Mouse (Mus musculus) erythroblast, adult 5-6 weeks (primary cell): Measurements from ENCODE around the gene Rex2. TPM values are rescaled to one million over a fixed set of nuclear protein-coding genes. Genes with fewer than 3 reads are reported as not detected.
"Not testable (repeated sequence)": the region's sequence is repeated elsewhere in the genome, so short reads cannot be mapped to it uniquely, and the experiment has no call there.

Experiments used
- ATAC-seq: replicated peaks from 2 replicates; pipeline ENCODE4 v1.8.0; 2016; ENCODE audit warnings: moderate number of reproducible peaks, mild to moderate bottlenecking, moderate TSS enrichment, inconsistent platforms; ENCODE audit not compliant: poor library complexity, low FRiP score, severe bottlenecking
- total RNA-seq, 2 experiments: library from RNA; stranded (forward) in 1 of 2; stranded (reverse) in 1 of 2; fragments of 150-400 nt in 1 of 2; fragments of 200-764, 138-1000 nt in 1 of 2; gene quantifications; 2 replicates each; pipeline versions ENCODE4 v1.2.3 to v1.2.4; 2015 to 2017; ENCODE audit warnings: low replicate concordance in 2 of 2

The Rex2 gene
- not detected in 2 replicates for total RNA-seq (2015; ENCODE audit: low replicate concordance)
- 0.28 TPM in 1 of 2 replicates, not detected in the other for total RNA-seq (2017; ENCODE audit: low replicate concordance)

DNA sequence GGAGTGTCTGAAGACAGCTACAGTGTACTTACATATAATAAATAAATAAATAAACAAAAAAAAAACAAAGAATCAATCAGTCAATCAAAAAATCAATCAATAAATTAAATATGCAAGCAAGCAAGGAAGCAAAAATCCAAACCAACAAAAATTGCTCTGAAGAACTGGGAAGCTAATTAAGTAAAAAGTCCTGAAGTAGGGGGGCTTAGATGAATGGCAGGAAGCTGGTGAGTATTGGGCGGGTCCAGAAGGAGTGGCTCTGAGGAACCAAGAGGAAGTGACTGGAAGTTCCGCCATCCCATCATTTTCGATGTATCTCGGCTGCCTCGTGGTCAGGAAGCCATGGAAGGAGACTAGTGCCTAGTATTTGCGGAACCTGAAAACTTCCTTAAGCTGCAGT, at the start of gene Rex2:
Rex2 (plus strand) TSS at position 301 of the 400 bp plus-strand sequence.
- not testable (repeated sequence) for ATAC-seq

DNA sequence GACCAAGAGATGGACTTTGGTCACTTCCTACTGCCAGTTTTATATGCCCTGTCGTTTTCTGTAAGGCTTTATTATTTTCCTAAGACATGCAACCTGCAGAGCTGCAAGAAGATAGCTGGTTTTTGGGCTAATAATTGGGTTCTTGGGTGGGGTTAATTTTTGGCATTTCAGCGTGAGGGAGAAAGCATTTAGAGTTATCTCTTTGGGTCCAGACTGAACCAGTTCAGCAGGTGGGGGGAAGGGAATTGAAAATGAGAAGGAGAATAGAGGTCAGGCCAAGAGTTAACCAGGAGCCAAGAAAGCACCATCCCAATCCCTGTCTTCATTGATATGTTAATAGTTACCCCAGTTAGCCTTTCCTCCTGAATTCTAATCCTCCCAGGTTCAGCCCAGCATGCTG, 45.1 kb upstream of the Rex2 start:
- ATAC-seq, result not testable (repeated sequence)

DNA sequence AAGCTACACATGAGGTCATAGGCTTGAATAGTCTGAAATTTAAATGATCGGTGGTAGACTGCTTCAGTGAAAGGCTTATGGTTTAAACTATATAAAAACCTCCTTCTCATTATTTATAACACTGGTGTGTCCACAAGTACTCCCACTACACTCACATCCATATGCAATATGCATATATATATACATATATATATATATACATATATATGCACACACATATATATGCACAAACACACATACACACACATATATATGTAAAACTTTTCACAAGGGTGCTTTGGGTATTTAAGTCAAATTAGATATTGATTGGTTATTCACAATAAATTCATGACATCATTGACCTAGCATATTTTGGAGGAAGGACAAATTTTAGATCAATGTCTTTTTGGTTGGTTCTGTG, 3.2 kb upstream of the Rex2 start:
- ATAC-seq, result not testable (repeated sequence)

DNA sequence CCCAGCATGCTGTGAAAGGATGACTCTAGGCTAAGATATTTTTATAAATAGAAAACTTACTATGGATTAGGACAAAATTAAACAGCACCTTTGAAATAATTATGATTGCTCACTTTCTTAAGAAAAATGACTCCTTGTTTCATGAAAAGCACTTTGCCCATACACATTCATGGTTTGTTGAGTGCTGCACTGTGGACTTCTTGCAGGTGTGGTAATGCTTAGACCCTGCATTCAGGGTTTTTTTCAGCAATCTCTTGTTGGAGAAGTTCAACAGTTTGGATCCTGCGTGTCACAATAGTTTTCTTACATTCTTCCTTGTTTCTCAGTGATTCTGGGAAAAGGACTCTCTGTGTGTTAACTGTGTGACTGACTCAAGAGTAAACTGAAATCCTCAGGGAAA, 4.7 kb downstream of the Rex2 start:
- not testable (repeated sequence) for ATAC-seq

DNA sequence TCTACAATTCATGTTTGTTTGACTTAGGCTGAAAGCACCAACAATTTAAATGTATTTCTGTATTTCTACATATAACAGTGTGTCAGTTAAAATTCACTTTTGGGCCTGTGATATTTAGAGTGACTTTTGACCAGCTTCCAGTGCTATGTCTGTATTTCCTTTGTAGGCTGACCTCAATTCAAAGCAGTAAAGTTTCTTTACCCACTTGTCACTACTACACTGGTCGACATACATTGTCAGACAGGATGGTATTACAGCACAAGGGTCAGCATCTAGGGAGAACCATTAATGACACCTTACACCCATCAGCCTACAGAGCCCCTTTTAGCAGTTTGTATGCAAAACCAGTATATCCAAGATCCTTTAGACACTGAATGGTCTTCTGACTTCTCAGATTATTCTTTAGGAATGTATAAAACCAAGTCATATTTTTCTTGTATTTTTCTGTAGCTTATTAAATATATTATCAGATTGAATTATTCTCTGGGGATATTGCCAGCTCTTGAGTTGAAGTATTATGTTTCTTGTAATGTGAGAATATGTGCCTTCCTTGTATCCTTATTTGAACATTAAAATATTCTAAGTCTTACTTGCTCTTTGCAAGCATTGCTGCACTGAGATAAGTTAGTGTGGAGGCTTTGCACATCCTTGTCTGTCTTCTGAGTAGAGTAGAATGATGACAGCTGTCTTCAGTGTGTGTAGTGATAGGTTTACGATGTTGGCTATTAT, 9.8 kb downstream of the Rex2 start:
- not testable (repeated sequence) for ATAC-seq

DNA sequence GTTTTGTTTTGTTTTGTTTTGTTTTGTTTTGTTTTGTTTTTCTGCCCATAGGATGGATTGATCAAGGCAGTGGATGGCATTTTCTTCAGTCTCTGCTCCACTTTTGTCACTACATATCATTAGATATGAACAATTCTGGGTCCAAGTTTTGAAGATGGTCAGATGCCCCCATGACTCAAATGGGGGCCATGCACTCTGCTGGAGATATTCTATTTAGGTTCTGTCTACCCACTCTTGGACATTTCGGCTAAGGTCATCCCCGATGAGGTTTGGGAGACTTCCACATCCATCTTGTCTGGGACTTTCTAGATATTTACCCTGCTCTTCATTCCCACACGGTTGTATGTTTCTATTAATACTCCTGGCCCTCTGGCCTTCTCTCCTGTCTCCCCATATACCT, 42.1 kb downstream of the Rex2 start:
- not testable (repeated sequence) for ATAC-seq

DNA sequence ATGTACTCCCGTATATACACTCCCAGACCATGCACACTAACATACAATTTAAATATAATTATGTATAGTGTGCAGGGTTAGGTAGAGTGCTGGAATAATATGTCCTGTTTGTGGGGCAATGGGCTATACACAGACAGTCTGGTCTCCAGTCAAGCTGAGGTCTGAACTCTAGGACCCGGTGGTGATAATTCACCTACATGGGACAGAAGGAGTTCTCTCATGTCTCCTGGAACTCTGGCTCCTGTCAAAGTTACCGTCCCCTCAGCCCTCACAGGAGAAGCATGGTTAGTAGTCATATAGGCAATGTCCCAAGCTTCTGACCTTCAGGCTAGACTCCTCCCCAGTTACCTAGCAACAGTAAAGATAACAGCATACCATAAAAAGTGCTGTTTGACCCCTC, 44.2 kb downstream of the Rex2 start:
- ATAC-seq, result not testable (repeated sequence)

DNA sequence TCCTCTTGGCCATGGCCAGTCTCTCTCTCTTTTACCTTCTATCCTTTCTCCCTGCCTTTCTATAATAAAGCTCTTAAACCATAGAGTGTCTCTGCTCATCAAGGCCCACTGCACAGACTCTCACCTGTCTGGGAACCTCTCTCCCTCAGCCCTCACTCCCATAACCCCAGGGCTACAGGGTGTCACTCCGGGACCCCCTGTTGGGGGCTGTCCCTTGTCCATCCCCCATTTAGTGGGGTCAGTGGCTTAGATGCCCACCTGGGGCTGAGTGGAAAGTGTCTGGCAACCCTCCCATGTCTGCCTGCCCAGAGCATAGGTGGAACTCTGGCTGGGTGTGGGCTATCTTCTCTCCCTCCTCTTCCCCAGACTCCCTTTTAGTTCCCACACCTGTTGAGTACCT, 44.7 kb downstream of the Rex2 start:
- not testable (repeated sequence) for ATAC-seq

DNA sequence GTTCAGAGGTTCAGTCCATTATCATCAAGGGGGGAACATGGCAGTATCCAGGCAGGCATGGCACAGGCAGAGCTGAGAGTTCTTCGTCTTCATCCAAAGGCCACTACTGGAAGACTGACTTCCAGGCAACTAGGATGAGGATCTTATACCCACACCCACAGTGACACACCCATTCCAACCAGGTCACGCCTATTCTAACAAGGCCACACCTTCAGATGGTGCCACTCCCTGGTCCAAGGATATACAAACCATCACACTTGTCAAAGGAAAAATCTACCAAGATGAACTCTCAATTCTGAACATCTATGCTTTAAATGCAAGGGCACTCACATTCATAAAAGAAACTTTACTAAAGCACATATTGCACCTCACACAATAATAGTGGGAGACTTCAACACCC, 74.0 kb downstream of the Rex2 start:
- ATAC-seq, result not testable (repeated sequence)

DNA sequence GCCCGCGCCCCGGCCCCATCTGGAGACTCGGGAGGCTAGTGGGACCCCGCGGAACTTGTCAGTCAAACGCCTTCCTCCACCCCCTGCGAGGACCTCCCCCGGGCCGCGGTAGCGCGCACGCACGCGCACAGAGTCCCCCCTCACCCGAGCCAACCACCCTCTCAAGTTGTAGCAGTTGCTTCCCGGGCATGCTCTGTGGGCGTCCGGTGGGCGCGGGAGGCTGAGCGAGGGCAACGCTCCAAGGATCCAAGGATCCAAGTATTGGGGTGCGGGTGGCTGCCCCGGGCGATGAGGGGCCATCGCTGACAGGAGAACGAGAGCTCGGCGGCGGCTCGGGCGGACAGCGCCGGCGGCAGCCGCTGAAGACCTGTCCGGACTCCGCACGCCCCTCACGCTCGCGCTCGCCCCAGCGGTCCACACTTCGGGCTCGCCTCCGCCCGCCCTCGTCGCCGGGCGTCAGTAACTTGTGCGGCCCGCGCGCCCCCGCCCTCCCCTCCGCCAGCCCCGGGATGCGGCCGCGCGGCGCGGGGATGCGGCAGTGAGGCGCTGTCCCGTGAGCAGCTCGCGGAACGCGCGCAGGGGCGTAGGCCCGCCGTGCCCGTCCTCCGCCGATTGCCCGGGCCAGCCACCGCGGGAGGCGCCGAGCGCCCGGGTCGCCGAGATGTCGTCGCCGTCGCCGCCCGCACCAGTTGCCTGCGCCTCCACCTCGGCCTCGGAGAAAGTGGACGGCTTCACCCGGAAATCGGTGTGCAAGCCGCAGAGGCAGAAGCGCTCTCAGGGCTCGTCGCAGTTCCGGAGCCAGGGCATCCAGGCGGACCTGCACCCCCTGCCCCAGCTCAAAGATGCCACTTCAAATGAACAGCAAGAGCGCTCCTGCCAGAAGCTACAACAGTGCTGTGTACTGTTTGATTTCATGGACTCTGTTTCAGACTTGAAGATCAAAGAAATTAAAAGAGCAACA, 80.3 kb downstream of the Rex2 start:
- not testable (repeated sequence) for ATAC-seq

DNA sequence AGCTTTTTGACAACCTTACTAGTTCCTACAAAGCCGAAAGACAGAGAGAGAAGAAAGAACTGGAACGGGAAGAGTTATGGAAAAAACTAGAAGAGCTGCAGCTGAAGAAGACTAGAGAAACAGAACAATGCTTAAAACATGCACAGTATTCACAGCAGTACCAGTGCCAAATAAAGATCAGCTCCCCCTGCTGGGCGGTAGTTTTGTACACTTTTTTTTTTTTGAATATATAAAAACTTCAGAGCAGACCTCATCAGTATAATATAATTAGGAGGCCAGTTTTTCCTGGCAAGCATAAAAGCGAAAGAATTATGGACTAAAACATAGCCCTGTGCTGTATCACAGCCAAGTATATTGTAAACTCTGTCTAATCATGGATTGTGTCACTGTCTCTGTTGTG, 82.2 kb downstream of the Rex2 start:
- ATAC-seq, result not testable (repeated sequence)

Other genes starting within 250 kb of the Rex2 start
- not detected in 2 replicates for gene Gm21411, start 112.3 kb upstream of the Rex2 start, total RNA-seq (2015; ENCODE audit: low replicate concordance)
- gene Gm21411, start 112.3 kb upstream of the Rex2 start, total RNA-seq (2017; ENCODE audit: low replicate concordance), result not detected in 2 replicates
- gene Zfp989, start 49.9 kb upstream of the Rex2 start, total RNA-seq (2015; ENCODE audit: low replicate concordance), result not detected in 2 replicates
- not detected in 2 replicates for gene Zfp989, start 49.9 kb upstream of the Rex2 start, total RNA-seq (2017; ENCODE audit: low replicate concordance)
- gene Zfp991, start 110.2 kb downstream of the Rex2 start, total RNA-seq (2015; ENCODE audit: low replicate concordance), result 4.8 and 6.9 TPM in 2 replicates
- 5.5 and 7.5 TPM in 2 replicates for gene Zfp991, start 110.2 kb downstream of the Rex2 start, total RNA-seq (2017; ENCODE audit: low replicate concordance)